ENCODE assay signal across 8 mouse cellular contexts in the genomic region with DNA sequence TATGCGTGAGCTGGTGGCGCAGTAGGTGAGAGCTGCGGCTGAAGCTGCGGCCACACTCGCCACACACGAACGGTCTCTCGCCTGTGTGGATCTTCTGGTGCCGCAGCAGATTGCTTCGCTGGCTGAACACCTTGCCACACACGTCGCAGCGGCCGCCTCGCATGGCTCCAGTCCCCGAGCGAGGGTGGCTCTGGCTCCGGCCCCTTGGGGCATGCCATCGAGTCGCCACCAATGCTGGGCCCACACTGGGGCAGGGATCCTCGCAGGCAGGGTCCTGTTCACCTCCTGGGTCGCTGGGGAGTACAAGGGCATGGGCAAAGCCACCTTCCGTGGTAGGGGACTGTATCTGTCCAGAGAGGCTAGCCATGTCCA. TPM values are rescaled to one million over a fixed set of nuclear protein-coding genes. Genes with fewer than 3 reads are reported as not detected.
DNase-seq lines count a peak whose midpoint lies in the region; ATAC-seq and TF ChIP-seq lines count a peak whose summit lies in the region.

No protein-coding gene starts in this region.

- H3K4me3 ChIP-seq in embryonic fibroblast, embryonic 13.5 days (ENCODE audit: insufficient read depth, low read length): 0 out of 2 replicates have a peak overlapping the region, but pooled peaks have one; percentile 8
- peak overlapping the region; percentile 49 for H3K4me3 ChIP-seq in intestine, embryonic 14.5 days (ENCODE audit: low read depth, low read length)
- H3K4me3 ChIP-seq in midbrain, postnatal 0 days (ENCODE audit: low read depth, low read length): peak overlapping the region; percentile 39

- DNase-seq in left cerebral cortex, postnatal 10 days (ENCODE audit: extremely low spot score in 1 of 2, low spot score in 2 of 2): peak; percentile 7 to 50
- no peak for DNase-seq in left cerebral cortex, adult 11 months (ENCODE audit: low spot score)
- DNase-seq in intestine, embryonic 14.5 days (ENCODE audit: low spot score): no peak
- no peak for DNase-seq in midbrain, postnatal 0 days (ENCODE audit: low spot score)
- DNase-seq in T-cell, adult 2 months (ENCODE audit: low spot score): no peak
- no peak for DNase-seq in right cerebral cortex, postnatal 25 days
- DNase-seq in Muller cell, postnatal 12 days (ENCODE audit: inconsistent ontology term): no peak

- H3K4me1 ChIP-seq in embryonic fibroblast, embryonic 13.5 days (ENCODE audit: control insufficient read depth, insufficient read depth, low read length): no peaks in the 10 kb centered on the region
- H3K4me1 ChIP-seq in intestine, embryonic 14.5 days (replicated peaks; ENCODE audit: control insufficient read depth, insufficient read depth, low read length): peaks cover 8% of the 10 kb centered on the region
- 0 out of 2 replicates have a peak, but pooled peaks cover 1% of the 10 kb centered on the region for H3K4me1 ChIP-seq in midbrain, postnatal 0 days (ENCODE audit: insufficient read depth, low read length)

- intact Hi-C loops in left cerebral cortex, postnatal 10 days (cut with DNase I): loop anchor here (5.0 kb wide), 1 partner anchor 37 kb away; no protein-coding TSS in a partner anchor

- H3K9me3 ChIP-seq in intestine, embryonic 14.5 days (ENCODE audit: control insufficient read depth, low read length): peaks cover 6% of the 10 kb centered on the region; the same call in 1 of the 2 replicates
- no peaks in the 10 kb centered on the region for H3K9me3 ChIP-seq in midbrain, postnatal 0 days (ENCODE audit: low read length)

- no peak for ATAC-seq in intestine, embryonic 14.5 days (replicated peaks; ENCODE audit: low FRiP score, low TSS enrichment, low read depth)
- ATAC-seq in midbrain, postnatal 0 days (ENCODE audit: low FRiP score): peak; percentile 11

- no peak for TF ChIP-seq POLR2A in embryonic fibroblast, embryonic 13.5 days (IDR thresholded peaks at IDR 0.05; ENCODE audit: low read depth, low read length)

- no peak overlapping the region for H3K27ac ChIP-seq in embryonic fibroblast, embryonic 13.5 days (ENCODE audit: insufficient read depth, low read length)
- no peak overlapping the region for H3K27ac ChIP-seq in intestine, embryonic 14.5 days (ENCODE audit: low read depth)
- peak overlapping the region; percentile 65 for H3K27ac ChIP-seq in midbrain, postnatal 0 days (ENCODE audit: low read depth, low read length)

- H3K9ac ChIP-seq in intestine, embryonic 14.5 days (ENCODE audit: low read length): peak overlapping the region; percentile 56
- peak overlapping the region; percentile 72 for H3K9ac ChIP-seq in midbrain, postnatal 0 days (replicated peaks; ENCODE audit: low read length, poor library complexity, severe bottlenecking)

- 5% methylated on average over 23 of the region's 23 CpGs for WGBS in intestine, embryonic 14.5 days
- 3% methylated on average over 23 of the region's 23 CpGs for WGBS in midbrain, postnatal 0 days

- H3K27me3 ChIP-seq in intestine, embryonic 14.5 days (replicated peaks; ENCODE audit: control insufficient read depth, insufficient read depth, low read length): peaks cover 42% of the 10 kb centered on the region
- H3K27me3 ChIP-seq in midbrain, postnatal 0 days (ENCODE audit: insufficient read depth, low read length): peaks cover 10% of the 10 kb centered on the region; the same call in 1 of the 2 replicates

- H3K4me2 ChIP-seq in intestine, embryonic 14.5 days (ENCODE audit: low read length): peak overlapping the region; percentile 92
- peak overlapping the region; percentile 65 for H3K4me2 ChIP-seq in midbrain, postnatal 0 days (ENCODE audit: low read depth, low read length, poor library complexity, severe bottlenecking)

- no peaks in the 10 kb centered on the region for H3K36me3 ChIP-seq in intestine, embryonic 14.5 days (ENCODE audit: control insufficient read depth, insufficient read depth, low read length)
- H3K36me3 ChIP-seq in midbrain, postnatal 0 days (ENCODE audit: insufficient read depth, low read length): no peaks in the 10 kb centered on the region

- TF ChIP-seq CTCF in embryonic fibroblast, embryonic 13.5 days (IDR thresholded peaks at IDR 0.05; ENCODE audit: borderline replicate concordance, insufficient read depth, low read length): no peak
- no peak for TF ChIP-seq CTCF in midbrain, postnatal 0 days (IDR thresholded peaks at IDR 0.05)

RNA-seq across cellular contexts. Expression of a gene that starts 6.2 kb away (rescaled TPM):
- total RNA-seq in left cerebral cortex, postnatal 10 days (2021): 100 to 1,000 TPM; 221 to 229 TPM
- polyA plus RNA-seq in embryonic fibroblast, embryonic 13.5 days (2011; ENCODE audit: insufficient read length, low read depth, missing spikeins): 273 and 288 TPM in 2 replicates
- polyA plus RNA-seq in intestine, embryonic 14.5 days (2014; fragmentation: Nextera tagmentation; extraction: Ambion mirVana): 72.7 and 124 TPM in 2 replicates
- 359 and 383 TPM in 2 replicates for total RNA-seq in midbrain, postnatal 0 days (2014; rRNA removed)
- polyA plus RNA-seq in midbrain, postnatal 0 days (2015; fragmentation: Nextera tagmentation; extraction: Ambion mirVana): 146 and 147 TPM in 2 replicates

RNA-seq across cellular contexts. Expression of a gene that starts 9.6 kb away (rescaled TPM):
- total RNA-seq in left cerebral cortex, postnatal 10 days (2021): 100 to 1,000 TPM; 133 to 134 TPM
- 85.6 and 98.6 TPM in 2 replicates for polyA plus RNA-seq in embryonic fibroblast, embryonic 13.5 days (2011; ENCODE audit: insufficient read length, low read depth, missing spikeins)
- polyA plus RNA-seq in intestine, embryonic 14.5 days (2014; fragmentation: Nextera tagmentation; extraction: Ambion mirVana): 157 and 161 TPM in 2 replicates
- total RNA-seq in midbrain, postnatal 0 days (2014; rRNA removed): 67.6 and 114 TPM in 2 replicates
- polyA plus RNA-seq in midbrain, postnatal 0 days (2015; fragmentation: Nextera tagmentation; extraction: Ambion mirVana): 198 and 205 TPM in 2 replicates

RNA-seq across cellular contexts. Expression of a gene that starts 10.3 kb away (rescaled TPM):
- 10 to 100 TPM; 15.2 to 15.9 TPM for total RNA-seq in left cerebral cortex, postnatal 10 days (2021)
- polyA plus RNA-seq in embryonic fibroblast, embryonic 13.5 days (2011; ENCODE audit: insufficient read length, low read depth, missing spikeins): 0.80 and 1.0 TPM in 2 replicates
- polyA plus RNA-seq in intestine, embryonic 14.5 days (2014; fragmentation: Nextera tagmentation; extraction: Ambion mirVana): 2.5 and 2.7 TPM in 2 replicates
- total RNA-seq in midbrain, postnatal 0 days (2014; rRNA removed): 13.2 and 14.4 TPM in 2 replicates
- polyA plus RNA-seq in midbrain, postnatal 0 days (2015; fragmentation: Nextera tagmentation; extraction: Ambion mirVana): 12.2 TPM in 2 replicates

RNA-seq across cellular contexts. Expression of a gene that starts 34.4 kb away (rescaled TPM):
- 10 to 100 TPM; 31.3 to 32.1 TPM for total RNA-seq in left cerebral cortex, postnatal 10 days (2021)
- 14.2 and 16.9 TPM in 2 replicates for polyA plus RNA-seq in embryonic fibroblast, embryonic 13.5 days (2011; ENCODE audit: insufficient read length, low read depth, missing spikeins)
- polyA plus RNA-seq in intestine, embryonic 14.5 days (2014; fragmentation: Nextera tagmentation; extraction: Ambion mirVana): 23.7 and 26.9 TPM in 2 replicates
- total RNA-seq in midbrain, postnatal 0 days (2014; rRNA removed): 37.5 and 70.8 TPM in 2 replicates
- polyA plus RNA-seq in midbrain, postnatal 0 days (2015; fragmentation: Nextera tagmentation; extraction: Ambion mirVana): 29.0 and 31.8 TPM in 2 replicates

RNA-seq across cellular contexts. Expression of a gene that starts 45.3 kb away (rescaled TPM):
- 100 to 1,000 TPM; 252 to 265 TPM for total RNA-seq in left cerebral cortex, postnatal 10 days (2021)
- polyA plus RNA-seq in embryonic fibroblast, embryonic 13.5 days (2011; ENCODE audit: insufficient read length, low read depth, missing spikeins): 352 and 453 TPM in 2 replicates
- 390 and 414 TPM in 2 replicates for polyA plus RNA-seq in intestine, embryonic 14.5 days (2014; fragmentation: Nextera tagmentation; extraction: Ambion mirVana)
- total RNA-seq in midbrain, postnatal 0 days (2014; rRNA removed): 467 and 650 TPM in 2 replicates
- 187 and 190 TPM in 2 replicates for polyA plus RNA-seq in midbrain, postnatal 0 days (2015; fragmentation: Nextera tagmentation; extraction: Ambion mirVana)

Comparison
In these comparisons a context has a peak if more than half of its experiments do, and no peak if none do; other contexts are left out.
1. DNase-seq: peak in left cerebral cortex, postnatal 10 days (2 of 2); none in left cerebral cortex, adult 11 months (single experiment), intestine, embryonic 14.5 days (single experiment), midbrain, postnatal 0 days (single experiment), T-cell, adult 2 months (single experiment), right cerebral cortex, postnatal 25 days (single experiment) and Muller cell, postnatal 12 days (single experiment).
2. Peak in every context shown above with its lines, with median percentiles within 50 percentile points of each other: H3K4me3 ChIP-seq.